Mouse (Mus musculus): ENCODE data around the gene A830031A19Rik. TPM values are rescaled to one million over a fixed set of nuclear protein-coding genes. Genes with fewer than 3 reads are reported as not detected.

Gene A830031A19Rik
- polyA plus RNA-seq, 1 experiment from 2014 or later, result 0.21 TPM

- H3K4me3 ChIP-seq (ENCODE audit: low read length), result no peak overlapping the region; the same call in 1 of the 2 replicates
- 83% methylated on average over 11 of the region's 11 CpGs for WGBS
These were observed 24.7 kb downstream of the A830031A19Rik start for GRCm38 (mm10) chr11:24050032-24050757.

GRCm38 (mm10) chr11:24049226-24050031, 25.4 kb downstream of the A830031A19Rik start:
- H3K36me3 ChIP-seq (ENCODE audit: control insufficient read depth, insufficient read depth, low read length), result no peaks in the 10 kb centered on the region
- H3K9me3 ChIP-seq (ENCODE audit: control insufficient read depth, low read length), result no peaks in the 10 kb centered on the region
- peaks cover 3% of the 10 kb centered on the region for H3K4me1 ChIP-seq (ENCODE audit: control insufficient read depth, insufficient read depth, low read depth, low read length)
- 0 out of 2 replicates have a peak overlapping the region, but pooled peaks have one; percentile 32 for H3K27ac ChIP-seq (ENCODE audit: low read depth, low read length)
- H3K27me3 ChIP-seq (replicated peaks; ENCODE audit: control insufficient read depth, insufficient read depth, low read length), result no peaks in the 10 kb centered on the region
- peak overlapping the region; percentile 74 for H3K9ac ChIP-seq (ENCODE audit: low read depth, low read length)
- 3% methylated on average over 28 of the region's 28 CpGs for WGBS
- peak overlapping the region; percentile 52 for H3K4me3 ChIP-seq (ENCODE audit: low read length)
- ATAC-seq, result peak; percentile 90
- peak overlapping the region; percentile 81 for H3K4me2 ChIP-seq (ENCODE audit: low read length)

More at GRCm38 (mm10) chr11:24050032-24050757, 24.7 kb downstream of the A830031A19Rik start:
- Histone ChIP-seq H3K9me3 (ENCODE audit: control insufficient read depth, low read length) (no peaks in the 10 kb centered on the region), H3K4me1 (ENCODE audit: control insufficient read depth, insufficient read depth, low read depth, low read length) (peaks cover 3% of the 10 kb centered on the region), H3K27ac (ENCODE audit: low read depth, low read length) (no peak overlapping the region), H3K27me3 (replicated peaks; ENCODE audit: control insufficient read depth, insufficient read depth, low read length) (no peaks in the 10 kb centered on the region), H3K36me3 (ENCODE audit: control insufficient read depth, insufficient read depth, low read length) (no peaks in the 10 kb centered on the region), H3K9ac (ENCODE audit: low read depth, low read length) (no peak overlapping the region), H3K4me2 (ENCODE audit: low read length) (no peak overlapping the region)
- no peak for ATAC-seq

- ATAC-seq, result no peak
- H3K9me3 ChIP-seq (ENCODE audit: control insufficient read depth, low read length), result no peaks in the 10 kb centered on the region
These were observed 30.8 kb downstream of the A830031A19Rik start for GRCm38 (mm10) chr11:24044025-24044424.

GRCm38 (mm10) chr11:24020760-24021159, 54.1 kb downstream of the A830031A19Rik start:
- Histone ChIP-seq H3K4me1 (ENCODE audit: control insufficient read depth, insufficient read depth, low read depth, low read length) (no peaks in the 10 kb centered on the region), H3K36me3 (ENCODE audit: control insufficient read depth, insufficient read depth, low read length) (no peaks in the 10 kb centered on the region), H3K4me2 (ENCODE audit: low read length) (no peak overlapping the region), H3K4me3 (ENCODE audit: low read length) (no peak overlapping the region), H3K9me3 (ENCODE audit: control insufficient read depth, low read length) (no peaks in the 10 kb centered on the region), H3K27ac (ENCODE audit: low read depth, low read length) (no peak overlapping the region), H3K9ac (ENCODE audit: low read depth, low read length) (no peak overlapping the region), H3K27me3 (replicated peaks; ENCODE audit: control insufficient read depth, insufficient read depth, low read length) (no peaks in the 10 kb centered on the region)
- no peak for ATAC-seq
- WGBS, result 76% methylated on average over 1 of the region's 1 CpGs

More at GRCm38 (mm10) chr11:24044025-24044424, 30.8 kb downstream of the A830031A19Rik start:
- no peak overlapping the region for H3K4me2 ChIP-seq (ENCODE audit: low read length)
- no peaks in the 10 kb centered on the region for H3K27me3 ChIP-seq (replicated peaks; ENCODE audit: control insufficient read depth, insufficient read depth, low read length)
- H3K36me3 ChIP-seq (ENCODE audit: control insufficient read depth, insufficient read depth, low read length), result no peaks in the 10 kb centered on the region
- no peak overlapping the region for H3K27ac ChIP-seq (ENCODE audit: low read depth, low read length)
- H3K4me3 ChIP-seq (ENCODE audit: low read length), result no peak overlapping the region
- no peak overlapping the region for H3K9ac ChIP-seq (ENCODE audit: low read depth, low read length)
- 84% methylated on average over 6 of the region's 6 CpGs for WGBS
- H3K4me1 ChIP-seq (ENCODE audit: control insufficient read depth, insufficient read depth, low read depth, low read length), result no peaks in the 10 kb centered on the region

GRCm38 (mm10) chr11:24018783-24019182, 56.1 kb downstream of the A830031A19Rik start:
- 64% methylated on average over 2 of the region's 2 CpGs for WGBS
- ATAC-seq, result no peak
- H3K4me2 ChIP-seq (ENCODE audit: low read length), result no peak overlapping the region

DNA sequence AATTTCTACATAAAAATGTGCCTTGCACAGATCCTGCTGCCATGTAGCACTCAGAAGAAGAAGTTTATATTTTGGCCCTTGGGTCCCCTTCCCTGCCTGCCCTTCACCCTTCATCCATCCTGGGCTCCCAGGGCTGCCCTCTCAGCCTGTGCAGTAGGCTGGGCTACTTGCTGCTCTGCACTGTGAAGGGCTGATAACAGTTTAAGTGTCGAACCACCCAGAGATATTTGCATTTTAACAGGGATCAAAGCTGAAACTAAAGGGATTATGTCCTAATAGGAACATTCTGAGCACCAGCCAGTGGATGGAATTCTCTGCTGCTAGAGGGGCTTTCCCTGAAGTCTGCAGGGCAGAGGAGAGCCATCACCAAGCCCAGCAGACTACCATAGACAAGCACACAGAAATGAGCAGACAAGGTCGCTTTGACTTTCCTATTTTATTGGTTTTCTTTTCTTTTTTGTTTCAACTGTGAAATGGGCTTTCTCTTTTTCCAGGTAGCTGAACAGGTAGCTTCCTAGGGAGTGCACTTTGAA, 58.1 kb downstream of the A830031A19Rik start:
- WGBS, result 34% methylated on average over 2 of the region's 2 CpGs
- no peak overlapping the region for H3K27ac ChIP-seq (ENCODE audit: low read depth, low read length)
- peak; percentile 30; the same call in 1 of the 2 replicates for ATAC-seq

More at GRCm38 (mm10) chr11:24018783-24019182, 56.1 kb downstream of the A830031A19Rik start:
- Histone ChIP-seq H3K27me3 (replicated peaks; ENCODE audit: control insufficient read depth, insufficient read depth, low read length) (no peaks in the 10 kb centered on the region), H3K27ac (ENCODE audit: low read depth, low read length) (no peak overlapping the region), H3K36me3 (ENCODE audit: control insufficient read depth, insufficient read depth, low read length) (no peaks in the 10 kb centered on the region), H3K4me1 (ENCODE audit: control insufficient read depth, insufficient read depth, low read depth, low read length) (no peaks in the 10 kb centered on the region), H3K9ac (ENCODE audit: low read depth, low read length) (no peak overlapping the region), H3K4me3 (ENCODE audit: low read length) (no peak overlapping the region), H3K9me3 (ENCODE audit: control insufficient read depth, low read length) (no peaks in the 10 kb centered on the region)

DNA sequence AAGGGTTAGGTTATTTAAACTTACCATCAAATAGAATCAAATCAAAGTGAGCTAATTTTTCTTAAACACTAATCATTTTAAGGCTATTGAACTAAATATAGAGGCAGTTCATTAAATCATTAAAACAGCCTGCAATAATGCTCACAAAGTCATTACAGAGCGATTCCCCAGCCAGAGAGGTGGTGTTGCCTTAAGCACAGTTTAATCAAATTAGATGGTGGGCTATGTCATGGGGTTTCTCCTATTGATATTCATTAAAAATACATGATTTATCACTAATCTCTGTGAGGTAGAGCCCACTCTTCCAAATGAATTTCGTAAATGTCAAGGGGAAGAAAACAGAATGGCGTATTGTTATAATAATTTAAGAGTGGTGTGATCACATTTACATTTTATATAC, 58.8 kb downstream of the A830031A19Rik start:
- Histone ChIP-seq H3K27ac (ENCODE audit: low read depth, low read length) (no peak overlapping the region), H3K4me1 (ENCODE audit: control insufficient read depth, insufficient read depth, low read depth, low read length) (no peaks in the 10 kb centered on the region), H3K27me3 (replicated peaks; ENCODE audit: control insufficient read depth, insufficient read depth, low read length) (no peaks in the 10 kb centered on the region), H3K4me2 (ENCODE audit: low read length) (no peak overlapping the region), H3K36me3 (ENCODE audit: control insufficient read depth, insufficient read depth, low read length) (no peaks in the 10 kb centered on the region), H3K9ac (ENCODE audit: low read depth, low read length) (no peak overlapping the region), H3K9me3 (ENCODE audit: control insufficient read depth, low read length) (no peaks in the 10 kb centered on the region), H3K4me3 (ENCODE audit: low read length) (no peak overlapping the region)
- peak; percentile 63 for ATAC-seq
- 63% methylated on average over 3 of the region's 3 CpGs for WGBS

More for the DNA sequence above, 58.1 kb downstream of the A830031A19Rik start:
- H3K4me2 ChIP-seq (ENCODE audit: low read length), result no peak overlapping the region
- H3K9me3 ChIP-seq (ENCODE audit: control insufficient read depth, low read length), result no peaks in the 10 kb centered on the region
- no peak overlapping the region for H3K4me3 ChIP-seq (ENCODE audit: low read length)
- H3K9ac ChIP-seq (ENCODE audit: low read depth, low read length), result no peak overlapping the region
- no peaks in the 10 kb centered on the region for H3K36me3 ChIP-seq (ENCODE audit: control insufficient read depth, insufficient read depth, low read length)
- H3K4me1 ChIP-seq (ENCODE audit: control insufficient read depth, insufficient read depth, low read depth, low read length), result no peaks in the 10 kb centered on the region
- no peaks in the 10 kb centered on the region for H3K27me3 ChIP-seq (replicated peaks; ENCODE audit: control insufficient read depth, insufficient read depth, low read length)

- no peak overlapping the region for H3K4me3 ChIP-seq (ENCODE audit: low read length)
- 53% methylated on average over 5 of the region's 5 CpGs for WGBS
- no peak overlapping the region for H3K27ac ChIP-seq (ENCODE audit: low read depth, low read length)
- no peak overlapping the region for H3K9ac ChIP-seq (ENCODE audit: low read depth, low read length)
- ATAC-seq, result no peak
- H3K4me2 ChIP-seq (ENCODE audit: low read length), result no peak overlapping the region
- no peaks in the 10 kb centered on the region for H3K27me3 ChIP-seq (replicated peaks; ENCODE audit: control insufficient read depth, insufficient read depth, low read length)
- no peaks in the 10 kb centered on the region for H3K36me3 ChIP-seq (ENCODE audit: control insufficient read depth, insufficient read depth, low read length)
- H3K4me1 ChIP-seq (ENCODE audit: control insufficient read depth, insufficient read depth, low read depth, low read length), result no peaks in the 10 kb centered on the region
- H3K9me3 ChIP-seq (ENCODE audit: control insufficient read depth, low read length), result no peaks in the 10 kb centered on the region
These were observed 60.2 kb downstream of the A830031A19Rik start for GRCm38 (mm10) chr11:24014642-24015041.

- Histone ChIP-seq H3K27ac (ENCODE audit: low read depth, low read length) (no peak overlapping the region), H3K4me3 (ENCODE audit: low read length) (no peak overlapping the region), H3K27me3 (replicated peaks; ENCODE audit: control insufficient read depth, insufficient read depth, low read length) (no peaks in the 10 kb centered on the region), H3K4me2 (ENCODE audit: low read length) (no peak overlapping the region), H3K36me3 (ENCODE audit: control insufficient read depth, insufficient read depth, low read length) (no peaks in the 10 kb centered on the region), H3K9me3 (ENCODE audit: control insufficient read depth, low read length) (no peaks in the 10 kb centered on the region), H3K4me1 (ENCODE audit: control insufficient read depth, insufficient read depth, low read depth, low read length) (no peaks in the 10 kb centered on the region), H3K9ac (ENCODE audit: low read depth, low read length) (no peak overlapping the region)
- 70% methylated on average over 1 of the region's 1 CpGs for WGBS
- ATAC-seq, result no peak
These were observed 62.6 kb downstream of the A830031A19Rik start for GRCm38 (mm10) chr11:24012301-24012700.

Measured in hindbrain, embryonic 16.5 days (tissue).